Mouse (Mus musculus) heart, adult 10 weeks (tissue): ENCODE results near the gene Gm10643. TPM values are rescaled to one million over a fixed set of nuclear protein-coding genes. Genes with fewer than 3 reads are reported as not detected.

ENCODE experiments used
- polyA plus RNA-seq: library from polyadenylated mRNA; stranded (reverse); fragments of 350-450 nt; fragmentation: Illumina TruSeq; extraction: RNeasy Lipid Tissue Mini Kit (QIAGEN cat#74804); gene quantifications from one replicate; pipeline ENCODE4 v1.2.3, GENCODE M21; 2014; ENCODE audit warnings: low read depth, low replicate concordance

The Gm10643 gene
- polyA plus RNA-seq: 4.3 TPM

DNA sequence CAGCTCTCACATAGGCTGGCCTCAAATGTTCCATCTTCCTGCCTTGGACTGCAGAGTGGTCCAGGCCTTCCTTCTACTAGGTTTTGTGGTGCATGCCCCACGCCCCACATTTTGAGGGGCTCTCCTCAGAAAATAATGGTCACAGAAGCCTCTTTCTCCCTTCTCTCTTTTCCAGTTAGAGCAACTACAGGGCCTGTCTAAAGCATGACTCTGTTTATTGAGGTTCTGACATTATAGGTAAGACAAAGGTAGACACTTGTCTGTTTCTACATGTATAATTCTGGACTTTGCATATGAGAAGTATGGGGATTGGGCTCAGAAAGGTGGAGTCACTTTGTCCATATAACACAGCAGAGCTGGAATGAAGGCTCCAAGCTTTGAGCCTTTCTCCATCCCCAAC, at the start of gene Gm10643:
Gene Gm10643 (minus strand): TSS at position 101 of the 400 bp plus-strand sequence.

GRCm38 (mm10) chr8:84104697-84105609, 40.0 kb upstream of the Gm10643 start, which contains the start of gene Dcaf15:
Dcaf15 (minus strand) TSS chr8:84104768.

GRCm38 (mm10) chr8:84066291-84066930, 1.5 kb upstream of the Gm10643 start, which contains the start of gene Rfx1:
Rfx1 (plus strand) TSS chr8:84066834.

DNA sequence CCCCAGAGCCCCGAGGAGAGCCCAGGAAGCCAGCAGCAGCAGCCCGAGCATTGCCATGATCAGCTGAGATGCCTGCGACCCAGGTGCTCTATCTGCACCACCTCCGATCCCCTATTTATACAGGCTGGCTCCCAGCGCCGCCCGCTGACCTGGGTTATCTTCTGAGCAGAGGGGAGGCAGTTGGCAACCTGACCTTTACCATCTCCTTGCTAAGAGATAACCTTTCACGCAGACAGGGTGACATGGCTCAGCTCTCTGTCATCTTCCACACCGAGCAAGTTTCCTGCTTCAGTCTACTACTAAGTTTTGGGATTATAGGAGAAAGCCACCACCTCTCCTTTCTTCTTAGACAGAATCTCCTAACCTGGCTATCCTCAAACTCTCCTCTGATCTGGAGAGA, 20.0 kb downstream of the Gm10643 start, which contains the start of gene Rln3:
Gene Rln3 (minus strand): TSS at position 101 of the 400 bp plus-strand sequence.

DNA sequence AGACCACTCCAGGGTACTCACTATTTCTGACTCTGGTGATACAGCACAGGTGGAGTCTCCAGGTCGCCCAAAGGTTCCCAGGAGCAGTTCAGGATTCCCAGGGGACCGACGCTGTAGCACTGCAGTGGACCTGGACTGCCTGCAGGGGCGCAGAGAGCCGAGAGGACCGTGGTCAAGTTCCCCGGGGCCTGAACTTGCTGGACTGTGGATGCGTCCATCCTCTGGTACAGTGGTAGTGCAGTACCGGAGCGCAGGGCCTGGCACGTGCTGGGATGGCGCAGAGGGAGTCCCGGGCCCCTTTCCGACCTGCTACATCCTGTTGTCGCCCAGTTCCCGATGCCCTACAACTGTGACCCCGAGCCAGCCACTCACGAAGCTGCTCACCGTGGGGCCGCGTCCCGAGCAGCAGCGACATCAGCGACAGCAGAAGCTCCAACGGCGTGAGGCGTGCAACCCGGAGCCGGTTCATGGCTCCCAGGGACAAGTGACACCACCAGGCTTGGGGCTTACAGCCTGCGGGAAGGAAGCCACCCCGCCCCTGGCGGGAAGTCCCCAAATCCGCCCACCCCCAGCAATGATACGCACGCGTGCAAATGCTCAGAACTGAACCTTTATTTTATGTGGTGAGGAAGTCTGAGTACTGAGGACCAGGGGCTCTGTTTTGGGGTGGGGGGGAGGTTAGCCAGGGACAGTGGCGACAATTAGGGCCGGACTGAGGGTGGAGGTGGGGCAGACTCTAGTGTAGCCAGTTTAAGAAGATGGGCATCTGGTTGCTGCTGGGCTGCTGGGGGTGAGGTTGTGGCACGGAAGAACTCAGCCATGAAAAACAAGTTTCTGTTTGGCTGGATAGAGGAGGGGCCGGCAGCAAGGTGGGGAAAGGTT, 22.6 kb downstream of the Gm10643 start, which contains the start of gene Il27ra:
Gene Il27ra (minus strand): TSS at position 524 of the 882 bp plus-strand sequence.

GRCm38 (mm10) chr8:84021096-84021495, 43.8 kb downstream of the Gm10643 start, which contains the start of gene Palm3:
Palm3 (plus strand) TSS chr8:84021471.

Other genes with a start within 250 kb of the Gm10643 start
- gene Adgrl1, start 165.0 kb downstream of the Gm10643 start, polyA plus RNA-seq: 11.6 TPM
- gene Gm10644, start 109.9 kb downstream of the Gm10643 start, polyA plus RNA-seq: 2.4 TPM
- gene Asf1b, start 109.6 kb downstream of the Gm10643 start, polyA plus RNA-seq: 2.5 TPM
- 218 TPM for gene Prkaca, start 92.1 kb downstream of the Gm10643 start, polyA plus RNA-seq
- 20.0 TPM for gene Samd1, start 67.5 kb downstream of the Gm10643 start, polyA plus RNA-seq
- gene 1700067K01Rik, start 63.6 kb downstream of the Gm10643 start, polyA plus RNA-seq: not detected
- 4.4 TPM for gene 2210011C24Rik, start 53.0 kb downstream of the Gm10643 start, polyA plus RNA-seq
- 0.29 TPM for gene Palm3, start 43.7 kb downstream of the Gm10643 start, polyA plus RNA-seq
- gene Il27ra, start 22.5 kb downstream of the Gm10643 start, polyA plus RNA-seq: 3.0 TPM
- gene Rln3, start 20.1 kb downstream of the Gm10643 start, polyA plus RNA-seq: not detected
- 8.2 TPM for gene Rfx1, start 1.7 kb upstream of the Gm10643 start, polyA plus RNA-seq
- gene Dcaf15, start 39.6 kb upstream of the Gm10643 start, polyA plus RNA-seq: 9.7 TPM
- not detected for gene Podnl1, start 60.9 kb upstream of the Gm10643 start, polyA plus RNA-seq
- gene Cc2d1a, start 82.8 kb upstream of the Gm10643 start, polyA plus RNA-seq: 10.9 TPM
- gene 4930432K21Rik, start 82.9 kb upstream of the Gm10643 start, polyA plus RNA-seq: 0.34 TPM
- not detected for gene Nanos3, start 120.1 kb upstream of the Gm10643 start, polyA plus RNA-seq
- 4.4 TPM for gene Zswim4, start 171.9 kb upstream of the Gm10643 start, polyA plus RNA-seq
- gene D8Ertd738e, start 184.6 kb upstream of the Gm10643 start, polyA plus RNA-seq: 268 TPM
- gene Mri1, start 192.2 kb upstream of the Gm10643 start, polyA plus RNA-seq: 8.8 TPM
- gene Ccdc130, start 205.2 kb upstream of the Gm10643 start, polyA plus RNA-seq: 8.7 TPM